Mouse (Mus musculus): ENCODE results near the gene Man1a2. TPM values are rescaled to one million over a fixed set of nuclear protein-coding genes. Genes with fewer than 3 reads are reported as not detected.

Man1a2 gene
- polyA plus RNA-seq (2012; rRNA removed), result 33.3 and 46.9 TPM in 2 replicates

- Histone ChIP-seq H3K4me1 (replicated peaks; ENCODE audit: control insufficient read depth, insufficient read depth, low read length) (peaks cover 13% of the 10 kb centered on the region), H3K27ac (ENCODE audit: control insufficient read depth, insufficient read depth, low read length) (peak within 1 kb of the TSS; percentile 40), H3K36me3 (ENCODE audit: control insufficient read depth, insufficient read depth, low read length) (no peaks in the 10 kb centered on the region), H3K4me3 (ENCODE audit: control insufficient read depth, insufficient read depth, low read length) (peak within 1 kb of the TSS; percentile 83), H3K27me3 (ENCODE audit: control insufficient read depth, insufficient read depth, low read length) (no peaks in the 10 kb centered on the region)
- peak; percentile 91 for DNase-seq
- WGBS, result under 1% methylated on average over 80 of the region's 92 CpGs
- TF ChIP-seq POLR2A (IDR thresholded peaks at IDR 0.05; ENCODE audit: control insufficient read depth, extremely low read depth, insufficient read depth, low read length, poor library complexity) (peak; percentile 97), CTCF (IDR thresholded peaks at IDR 0.05; ENCODE audit: borderline replicate concordance, control insufficient read depth, extremely low read depth, insufficient read depth, low read length, poor library complexity) (peak; percentile 38; the same call in 1 of the 2 replicates)
Observed at GRCm38 (mm10) chr3:100685087-100685762, at the start of gene Man1a2. Man1a2 (minus strand) TSS chr3:100685503.

GRCm38 (mm10) chr3:100734482-100735154 lies 49.3 kb upstream of the Man1a2 start:
- 0 out of 2 replicates have a peak, but pooled peaks cover 4% of the 10 kb centered on the region for H3K4me1 ChIP-seq (replicated peaks; ENCODE audit: control insufficient read depth, insufficient read depth, low read length)
- no peak for TF ChIP-seq CTCF (IDR thresholded peaks at IDR 0.05; ENCODE audit: borderline replicate concordance, control insufficient read depth, extremely low read depth, insufficient read depth, low read length, poor library complexity)
- no peak for TF ChIP-seq POLR2A (IDR thresholded peaks at IDR 0.05; ENCODE audit: control insufficient read depth, extremely low read depth, insufficient read depth, low read length, poor library complexity)
- DNase-seq, result no peak
- H3K27ac ChIP-seq (ENCODE audit: control insufficient read depth, insufficient read depth, low read length), result no peak overlapping the region
- WGBS, result 9% methylated on average over 12 of the region's 12 CpGs
- no peaks in the 10 kb centered on the region for H3K36me3 ChIP-seq (ENCODE audit: control insufficient read depth, insufficient read depth, low read length)
- no peak overlapping the region for H3K4me3 ChIP-seq (ENCODE audit: control insufficient read depth, insufficient read depth, low read length)
- H3K27me3 ChIP-seq (ENCODE audit: control insufficient read depth, insufficient read depth, low read length), result no peaks in the 10 kb centered on the region

DNA sequence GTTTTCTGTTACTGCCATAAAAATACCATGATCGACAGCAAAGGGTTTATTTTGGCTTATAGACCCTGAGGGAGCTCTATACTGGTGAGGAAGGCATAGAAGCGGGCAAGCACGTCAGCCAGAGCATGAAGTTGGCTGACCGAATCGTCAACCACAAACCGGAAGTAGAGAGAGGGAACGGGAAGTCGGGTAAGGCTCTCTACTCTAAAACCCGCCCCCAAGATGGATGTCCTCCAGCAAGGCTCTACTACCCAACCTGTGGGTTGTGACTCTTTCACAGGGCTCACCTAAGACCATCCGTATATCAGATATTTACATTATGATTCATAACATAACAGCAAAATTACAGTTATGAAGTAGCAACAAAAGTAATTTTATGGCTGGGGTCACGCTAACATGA lies 46.6 kb upstream of the Man1a2 start:
- no peak for DNase-seq
- Histone ChIP-seq H3K27ac (ENCODE audit: control insufficient read depth, insufficient read depth, low read length) (no peak overlapping the region), H3K4me3 (ENCODE audit: control insufficient read depth, insufficient read depth, low read length) (no peak overlapping the region), H3K27me3 (ENCODE audit: control insufficient read depth, insufficient read depth, low read length) (no peaks in the 10 kb centered on the region), H3K36me3 (ENCODE audit: control insufficient read depth, insufficient read depth, low read length) (no peaks in the 10 kb centered on the region), H3K4me1 (replicated peaks; ENCODE audit: control insufficient read depth, insufficient read depth, low read length) (0 out of 2 replicates have a peak, but pooled peaks cover 4% of the 10 kb centered on the region)
- no peak for TF ChIP-seq CTCF (IDR thresholded peaks at IDR 0.05; ENCODE audit: borderline replicate concordance, control insufficient read depth, extremely low read depth, insufficient read depth, low read length, poor library complexity)
- 73% methylated on average over 11 of the region's 11 CpGs for WGBS

GRCm38 (mm10) chr3:100731347-100731746 lies 46.0 kb upstream of the Man1a2 start:
- TF ChIP-seq CTCF (IDR thresholded peaks at IDR 0.05; ENCODE audit: borderline replicate concordance, control insufficient read depth, extremely low read depth, insufficient read depth, low read length, poor library complexity) (no peak), POLR2A (IDR thresholded peaks at IDR 0.05; ENCODE audit: control insufficient read depth, extremely low read depth, insufficient read depth, low read length, poor library complexity) (no peak)
- 0 out of 2 replicates have a peak, but pooled peaks cover 4% of the 10 kb centered on the region for H3K4me1 ChIP-seq (replicated peaks; ENCODE audit: control insufficient read depth, insufficient read depth, low read length)
- H3K27ac ChIP-seq (ENCODE audit: control insufficient read depth, insufficient read depth, low read length), result no peak overlapping the region
- no peak for DNase-seq
- no peaks in the 10 kb centered on the region for H3K27me3 ChIP-seq (ENCODE audit: control insufficient read depth, insufficient read depth, low read length)
- H3K36me3 ChIP-seq (ENCODE audit: control insufficient read depth, insufficient read depth, low read length), result no peaks in the 10 kb centered on the region
- WGBS, result 93% methylated on average over 3 of the region's 3 CpGs
- H3K4me3 ChIP-seq (ENCODE audit: control insufficient read depth, insufficient read depth, low read length), result no peak overlapping the region

- no peak for TF ChIP-seq POLR2A (IDR thresholded peaks at IDR 0.05; ENCODE audit: control insufficient read depth, extremely low read depth, insufficient read depth, low read length, poor library complexity)
- no peak for TF ChIP-seq CTCF (IDR thresholded peaks at IDR 0.05; ENCODE audit: borderline replicate concordance, control insufficient read depth, extremely low read depth, insufficient read depth, low read length, poor library complexity)
Observed at GRCm38 (mm10) chr3:100728008-100728712, 42.9 kb upstream of the Man1a2 start.

GRCm38 (mm10) chr3:100725960-100726674 lies 40.8 kb upstream of the Man1a2 start:
- H3K27me3 ChIP-seq (ENCODE audit: control insufficient read depth, insufficient read depth, low read length), result no peaks in the 10 kb centered on the region
- TF ChIP-seq POLR2A (IDR thresholded peaks at IDR 0.05; ENCODE audit: control insufficient read depth, extremely low read depth, insufficient read depth, low read length, poor library complexity) (no peak), CTCF (IDR thresholded peaks at IDR 0.05; ENCODE audit: borderline replicate concordance, control insufficient read depth, extremely low read depth, insufficient read depth, low read length, poor library complexity) (no peak)
- H3K4me1 ChIP-seq (replicated peaks; ENCODE audit: control insufficient read depth, insufficient read depth, low read length), result no peaks in the 10 kb centered on the region
- no peak overlapping the region for H3K27ac ChIP-seq (ENCODE audit: control insufficient read depth, insufficient read depth, low read length)
- DNase-seq, result no peak
- no peak overlapping the region for H3K4me3 ChIP-seq (ENCODE audit: control insufficient read depth, insufficient read depth, low read length)
- H3K36me3 ChIP-seq (ENCODE audit: control insufficient read depth, insufficient read depth, low read length), result no peaks in the 10 kb centered on the region
- WGBS, result 94% methylated on average over 11 of the region's 11 CpGs

More at GRCm38 (mm10) chr3:100728008-100728712, 42.9 kb upstream of the Man1a2 start:
- DNase-seq, result no peak
- Histone ChIP-seq H3K4me3 (ENCODE audit: control insufficient read depth, insufficient read depth, low read length) (no peak overlapping the region), H3K27me3 (ENCODE audit: control insufficient read depth, insufficient read depth, low read length) (no peaks in the 10 kb centered on the region), H3K4me1 (replicated peaks; ENCODE audit: control insufficient read depth, insufficient read depth, low read length) (no peaks in the 10 kb centered on the region), H3K27ac (ENCODE audit: control insufficient read depth, insufficient read depth, low read length) (no peak overlapping the region), H3K36me3 (ENCODE audit: control insufficient read depth, insufficient read depth, low read length) (no peaks in the 10 kb centered on the region)
- WGBS, result 94% methylated on average over 4 of the region's 4 CpGs
